Comparison of ENCODE assay signal across 14 mouse cellular contexts in the genomic region with DNA sequence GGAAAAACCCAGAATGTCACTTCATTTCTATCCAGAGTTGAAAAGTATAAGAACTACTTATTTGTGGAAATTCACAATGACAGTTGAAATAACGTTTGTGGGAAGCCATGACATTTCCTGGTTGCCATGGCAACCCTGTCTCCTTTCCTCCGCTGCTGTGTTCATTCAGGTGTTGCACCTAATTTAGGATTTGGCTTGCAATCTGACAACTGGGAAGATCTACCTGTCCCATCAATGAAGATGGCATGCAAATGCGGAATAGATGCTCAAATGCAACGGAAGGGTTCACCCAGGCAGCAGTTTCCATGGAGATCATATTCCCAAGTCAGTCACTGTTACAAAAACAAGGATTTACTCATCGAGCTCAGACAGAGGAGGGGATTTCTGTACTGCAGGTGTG.
DNase-seq lines count a peak whose midpoint lies in the region; ATAC-seq lines count a peak whose summit lies in the region.
"Had no signal": no experiment of that assay in that cellular context is flagged by ENCODE, and none has a peak within 500 bp of the region (broad histone marks: within the 10 kb centered on the region; RNA-seq: fewer than 3 reads in every experiment).

No protein-coding gene starts in this region.

- no peak overlapping the region for H3K4me3 ChIP-seq in forebrain, embryonic 16.5 days (replicated peaks; ENCODE audit: low read length)
- no peak overlapping the region for H3K4me3 ChIP-seq in forebrain, embryonic 13.5 days
- no peak overlapping the region for H3K4me3 ChIP-seq in neural tube, embryonic 14.5 days (ENCODE audit: low read depth, low read length)
- H3K4me3 ChIP-seq: embryonic facial prominence, embryonic 13.5 days had no signal

- H3K27me3 ChIP-seq in forebrain, embryonic 16.5 days (replicated peaks; ENCODE audit: control insufficient read depth, insufficient read depth, low read length), result no peaks in the 10 kb centered on the region
- H3K27me3 ChIP-seq in forebrain, embryonic 13.5 days, result no peaks in the 10 kb centered on the region
- H3K27me3 ChIP-seq in neural tube, embryonic 14.5 days (ENCODE audit: control insufficient read depth, insufficient read depth, low read length), result no peaks in the 10 kb centered on the region
- H3K27me3 ChIP-seq: embryonic facial prominence, embryonic 13.5 days had no signal

- 58% methylated on average over 5 of the region's 5 CpGs for WGBS in forebrain, embryonic 16.5 days
- WGBS in forebrain, embryonic 13.5 days, result 78% methylated on average over 5 of the region's 5 CpGs
- 53% methylated on average over 5 of the region's 5 CpGs for WGBS in neural tube, embryonic 14.5 days

- H3K4me1 ChIP-seq in forebrain, embryonic 16.5 days (replicated peaks; ENCODE audit: control insufficient read depth, insufficient read depth, low read length), result no peaks in the 10 kb centered on the region
- H3K4me1 ChIP-seq in forebrain, embryonic 13.5 days, result no peaks in the 10 kb centered on the region
- no peaks in the 10 kb centered on the region for H3K4me1 ChIP-seq in neural tube, embryonic 14.5 days (ENCODE audit: control insufficient read depth, insufficient read depth, low read length)

- H3K4me2 ChIP-seq in forebrain, embryonic 16.5 days (ENCODE audit: low read length), result no peak overlapping the region
- H3K4me2 ChIP-seq in forebrain, embryonic 13.5 days, result no peak overlapping the region
- H3K4me2 ChIP-seq in neural tube, embryonic 14.5 days (ENCODE audit: low read depth, low read length), result no peak overlapping the region
- H3K4me2 ChIP-seq: embryonic facial prominence, embryonic 13.5 days had no signal

- H3K36me3 ChIP-seq in forebrain, embryonic 16.5 days (ENCODE audit: control insufficient read depth, insufficient read depth), result no peaks in the 10 kb centered on the region
- no peaks in the 10 kb centered on the region for H3K36me3 ChIP-seq in forebrain, embryonic 13.5 days (ENCODE audit: poor library complexity, severe bottlenecking)
- no peaks in the 10 kb centered on the region for H3K36me3 ChIP-seq in neural tube, embryonic 14.5 days (ENCODE audit: control insufficient read depth, insufficient read depth, low read length)
- H3K36me3 ChIP-seq: embryonic facial prominence, embryonic 13.5 days had no signal

- no peak for DNase-seq in neural tube, embryonic 10.5 days (ENCODE audit: extremely low spot score, low spot score)
- DNase-seq in layer of hippocampus, postnatal 14 days (ENCODE audit: low spot score in 2 of 2), result peak; percentile 16 to 47
- peak; percentile 35 for DNase-seq in thymus, postnatal 25 days
- DNase-seq in natural killer cell, adult 2 months (ENCODE audit: low spot score in 2 of 2), result no peak
- no peak for DNase-seq in embryo, embryonic 9.5 days (ENCODE audit: extremely low spot score)
- DNase-seq: adrenal gland, adult 8-10 months; cerebellum, adult 9-10 months; kidney, postnatal 36 days; liver; lung, postnatal 36 days had no signal

- H3K27ac ChIP-seq in forebrain, embryonic 16.5 days (ENCODE audit: low read length), result no peak overlapping the region
- no peak overlapping the region for H3K27ac ChIP-seq in forebrain, embryonic 13.5 days
- 0 out of 2 replicates have a peak overlapping the region, but pooled peaks have one; percentile 4 for H3K27ac ChIP-seq in neural tube, embryonic 14.5 days (ENCODE audit: low read depth, low read length)
- H3K27ac ChIP-seq: embryonic facial prominence, embryonic 13.5 days had no signal

- peak; percentile 28; the same call in 1 of the 2 replicates for ATAC-seq in forebrain, embryonic 16.5 days
- ATAC-seq in forebrain, embryonic 13.5 days, result no peak
- no peak for ATAC-seq in neural tube, embryonic 14.5 days (ENCODE audit: low read depth)

- no peak overlapping the region for H3K9ac ChIP-seq in forebrain, embryonic 16.5 days (replicated peaks; ENCODE audit: low read depth, low read length)
- H3K9ac ChIP-seq in forebrain, embryonic 13.5 days, result no peak overlapping the region
- H3K9ac ChIP-seq in neural tube, embryonic 14.5 days (replicated peaks; ENCODE audit: low read depth, low read length), result no peak overlapping the region
- H3K9ac ChIP-seq: embryonic facial prominence, embryonic 13.5 days had no signal

- peaks cover 4% of the 10 kb centered on the region; the same call in 1 of the 2 replicates for H3K9me3 ChIP-seq in forebrain, embryonic 16.5 days (ENCODE audit: control insufficient read depth, low read length)
- no peaks in the 10 kb centered on the region for H3K9me3 ChIP-seq in forebrain, embryonic 13.5 days (replicated peaks)
- no peaks in the 10 kb centered on the region for H3K9me3 ChIP-seq in neural tube, embryonic 14.5 days (ENCODE audit: control insufficient read depth, low read length)
- H3K9me3 ChIP-seq: embryonic facial prominence, embryonic 13.5 days had no signal

Comparison
In these comparisons a context has a peak if more than half of its experiments do, and no peak if none do; other contexts are left out.
1. DNase-seq: peak in layer of hippocampus, postnatal 14 days (2 of 2) and thymus, postnatal 25 days (single experiment); none in neural tube, embryonic 10.5 days (single experiment), natural killer cell, adult 2 months (0 of 2) and embryo, embryonic 9.5 days (single experiment).